Mouse (Mus musculus): Measurements from ENCODE around the gene Lpgat1.

Gene Lpgat1

DNA sequence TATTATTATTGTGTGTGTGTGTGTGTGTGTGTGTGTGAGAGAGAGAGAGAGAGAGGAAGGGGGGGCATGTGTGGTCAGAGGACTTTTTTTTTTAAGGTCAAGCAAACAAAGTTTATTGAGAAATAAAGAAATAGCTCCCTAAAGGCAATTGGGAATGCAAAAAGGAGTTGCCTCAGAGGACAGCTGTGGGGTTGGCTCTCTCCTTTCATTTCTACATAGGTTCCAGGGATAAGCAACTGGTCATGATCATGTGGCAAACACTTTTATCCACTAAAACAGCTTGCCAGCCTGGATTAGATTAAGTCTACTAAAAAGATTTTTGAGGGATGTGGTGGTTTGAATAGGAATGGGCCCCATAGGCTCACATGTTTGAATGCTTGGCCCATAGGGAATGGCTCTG lies 18.8 kb downstream of the Lpgat1 start:
- no peak for DNase-seq

DNA sequence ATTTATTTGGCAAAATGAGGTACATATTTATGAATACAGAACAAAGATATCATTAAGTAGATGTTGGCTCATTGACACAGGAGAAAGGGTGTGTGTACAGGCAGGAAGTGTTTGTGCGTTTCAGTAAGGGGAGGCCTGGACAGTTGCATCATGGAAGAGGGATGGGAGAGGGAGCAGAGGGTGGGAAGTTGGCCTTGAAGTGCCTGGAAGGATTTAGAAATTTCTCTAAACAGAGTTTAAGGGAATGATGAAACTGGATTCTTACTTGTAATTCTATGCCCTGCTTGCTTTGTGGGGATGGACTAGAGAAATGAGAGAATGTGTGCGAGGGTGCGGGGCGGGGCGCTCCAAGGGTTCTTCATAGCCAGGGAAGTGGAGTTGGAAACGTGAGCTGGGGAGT lies 20.2 kb downstream of the Lpgat1 start:
- no peak for DNase-seq

DNA sequence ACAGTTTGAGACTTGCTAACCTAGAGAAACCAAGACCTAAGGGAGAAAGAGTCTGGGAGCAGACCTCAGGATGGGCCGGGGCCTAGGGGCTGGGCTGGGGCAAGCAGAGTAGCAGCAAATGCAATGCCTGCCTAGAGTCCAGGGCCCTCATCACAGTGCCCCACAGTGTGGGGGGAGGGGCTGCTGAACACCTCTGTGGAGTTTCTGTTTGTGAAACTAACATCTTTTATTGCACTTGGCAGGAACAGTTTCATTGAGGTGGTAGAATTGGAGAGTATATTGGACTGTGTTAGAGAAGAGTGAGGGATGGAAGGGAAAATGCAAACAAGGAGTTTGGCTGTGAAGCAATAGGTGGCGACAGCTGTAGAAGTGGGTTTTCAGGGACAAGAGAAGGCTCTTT lies 21.1 kb downstream of the Lpgat1 start:
- DNase-seq, result no peak

DNA sequence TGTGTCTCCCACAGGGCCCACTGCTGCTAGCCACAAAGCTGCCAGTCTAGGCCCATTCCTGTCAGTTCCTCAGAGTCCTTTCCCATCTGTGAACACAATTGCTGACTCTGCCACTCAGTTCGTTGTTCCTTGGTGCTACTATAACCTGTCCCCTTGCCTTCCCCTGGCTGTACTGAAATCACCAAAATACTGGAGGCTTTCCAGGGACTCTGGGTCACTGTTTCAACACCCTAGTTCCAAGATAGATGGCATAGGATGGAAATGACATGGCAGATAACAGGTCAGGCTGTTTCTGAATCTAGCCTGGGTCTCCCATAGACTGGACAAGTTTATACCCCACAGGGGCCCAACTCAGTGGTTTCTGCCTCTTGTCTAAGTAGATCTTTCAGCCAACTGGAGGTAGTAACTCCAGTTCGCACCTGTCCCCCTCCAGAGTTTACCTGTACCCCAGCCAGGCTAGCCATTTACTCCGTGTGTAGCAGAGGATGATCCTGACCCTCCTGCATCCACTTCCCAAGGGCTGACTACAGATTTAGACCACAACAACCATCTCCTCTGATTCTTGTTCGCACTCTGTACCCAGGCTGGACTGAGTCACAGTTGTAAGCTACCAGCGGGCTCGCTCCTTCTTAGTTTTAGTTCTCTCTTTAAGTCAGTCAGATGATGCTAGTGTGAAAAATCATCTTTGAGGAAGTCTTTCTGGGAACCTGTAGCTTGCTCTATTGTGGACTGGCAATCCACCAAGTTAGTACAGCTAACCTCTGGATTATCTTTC lies 23.1 kb downstream of the Lpgat1 start:
- no peak for DNase-seq

DNA sequence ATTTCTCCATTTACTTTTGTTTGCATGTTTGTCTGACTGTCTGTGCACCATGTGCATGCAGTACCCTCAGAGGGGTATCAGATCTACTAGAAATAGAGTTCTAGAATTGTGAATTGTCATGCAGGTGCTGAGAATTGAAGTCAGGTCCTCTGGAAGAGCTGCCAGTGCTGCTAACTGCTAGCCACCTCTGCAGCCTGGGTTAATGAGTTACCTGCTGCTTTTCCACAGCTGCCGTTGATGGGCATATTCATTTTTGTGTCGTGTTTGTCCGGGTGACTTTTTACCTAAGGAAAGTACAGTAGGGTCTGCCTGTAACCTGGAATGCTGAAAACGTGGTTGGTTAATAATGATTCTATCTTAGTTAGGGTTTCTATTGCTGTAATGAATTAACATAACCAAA lies 24.0 kb downstream of the Lpgat1 start:
- DNase-seq, result no peak

DNA sequence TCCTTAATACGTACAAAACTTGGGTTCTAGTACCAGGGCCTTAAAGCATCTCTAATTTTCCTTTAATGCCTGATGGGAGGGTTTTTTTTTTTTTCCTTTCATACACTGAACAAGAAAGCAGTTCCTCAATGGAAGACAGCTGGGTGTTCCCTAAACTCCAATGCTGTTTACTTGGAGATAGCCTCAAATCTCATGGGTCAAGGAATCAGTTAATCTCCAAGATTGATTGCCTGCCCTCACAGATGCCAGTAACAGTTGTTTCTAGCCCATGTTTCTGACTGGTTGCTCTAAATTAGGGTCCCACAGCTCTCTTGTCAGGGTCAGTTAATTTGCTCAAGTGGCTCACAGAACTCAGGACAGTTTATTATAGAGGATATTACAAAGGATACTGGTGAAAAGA lies 30.8 kb downstream of the Lpgat1 start:
- DNase-seq, result no peak

DNA sequence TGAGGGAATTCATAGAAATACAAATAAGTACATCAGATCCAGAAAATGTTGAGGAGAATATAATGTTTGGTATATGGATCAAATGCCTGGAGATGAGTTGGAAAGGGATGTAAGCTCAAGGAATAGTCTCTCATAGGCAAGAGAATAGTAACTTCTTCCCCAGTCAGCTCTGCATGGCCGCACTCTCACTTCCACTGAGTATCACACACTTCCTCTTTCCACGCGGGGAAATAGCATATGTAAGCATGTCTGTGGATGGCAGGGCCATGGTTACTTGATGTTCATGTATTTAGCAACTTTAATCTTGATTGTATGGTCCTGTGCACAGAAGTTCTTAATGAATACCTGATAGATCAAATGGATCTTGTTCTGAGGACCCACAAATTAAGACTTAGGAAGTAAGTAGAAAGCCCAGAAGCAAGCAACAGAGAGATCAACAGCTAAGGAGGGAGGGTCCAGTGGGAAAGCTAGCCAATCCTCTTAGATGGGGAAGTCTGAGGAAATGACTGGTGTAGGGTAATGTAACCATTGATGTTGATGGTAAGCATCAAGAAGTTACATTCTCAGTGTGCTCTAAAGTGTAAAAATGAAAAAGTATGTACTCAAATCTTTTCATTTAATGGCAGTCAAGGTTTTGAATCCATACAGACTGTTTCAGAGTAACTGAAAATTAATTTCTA lies 39.0 kb downstream of the Lpgat1 start:
- DNase-seq, result no peak

DNA sequence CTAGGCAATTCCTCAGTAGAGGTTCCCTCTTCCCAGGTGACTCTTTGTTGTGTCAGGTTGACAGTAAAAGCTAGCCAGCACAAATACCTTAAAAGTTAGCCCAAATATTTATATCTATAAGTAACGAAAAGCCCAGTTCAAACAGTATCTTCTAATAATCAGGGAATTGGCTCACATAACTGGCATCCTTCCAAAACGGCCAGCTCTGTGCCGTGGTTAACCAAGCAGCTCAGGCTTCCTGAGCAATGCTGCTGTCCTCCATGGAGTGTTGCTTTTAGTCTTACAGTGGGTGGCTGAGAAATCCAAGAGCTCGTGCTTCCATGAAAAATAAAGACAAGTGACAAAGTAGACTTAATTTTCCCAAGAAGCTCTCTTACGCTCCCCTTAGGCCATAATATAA lies 56.5 kb downstream of the Lpgat1 start:
- DNase-seq, result peak; percentile 32 to 36

DNA sequence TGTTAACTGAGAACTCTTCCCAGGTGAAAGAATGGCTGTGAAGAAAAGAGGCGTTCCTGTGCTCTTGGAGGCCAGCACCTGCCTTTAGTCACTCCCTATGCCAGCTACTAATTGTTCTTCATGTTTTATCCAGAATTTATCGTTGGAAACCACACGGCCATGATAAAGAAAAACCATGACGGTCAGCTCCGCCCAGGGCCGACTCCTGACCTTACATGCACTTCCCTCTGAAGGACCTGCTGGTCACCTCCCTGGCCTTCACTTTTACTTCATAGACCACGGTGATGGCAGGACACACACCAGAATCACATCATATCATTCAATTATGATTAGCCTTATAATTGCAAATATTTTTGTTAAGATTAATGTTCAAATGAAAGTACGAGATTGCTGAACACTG lies 57.5 kb downstream of the Lpgat1 start:
- no peak for DNase-seq

DNA sequence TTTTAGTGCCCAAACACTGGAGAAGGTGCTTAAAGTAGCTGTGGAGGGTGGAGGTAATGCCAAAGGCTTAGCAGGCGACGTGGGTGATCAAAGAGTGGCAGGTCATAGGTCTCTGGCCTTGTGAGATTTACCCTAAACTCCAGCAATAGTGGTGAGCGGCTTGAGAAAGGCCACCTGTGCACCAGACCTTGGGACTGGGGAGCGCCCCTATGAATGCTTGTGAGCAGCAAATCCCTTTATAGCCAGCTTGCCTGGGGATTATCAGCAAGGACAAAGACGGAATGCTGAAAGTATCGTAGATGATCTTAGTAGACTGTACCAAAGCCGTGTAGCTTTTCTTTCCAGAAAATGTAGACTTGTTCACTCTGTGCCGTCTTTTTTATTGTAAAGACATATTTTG lies 59.9 kb downstream of the Lpgat1 start:
- no peak for DNase-seq

DNA sequence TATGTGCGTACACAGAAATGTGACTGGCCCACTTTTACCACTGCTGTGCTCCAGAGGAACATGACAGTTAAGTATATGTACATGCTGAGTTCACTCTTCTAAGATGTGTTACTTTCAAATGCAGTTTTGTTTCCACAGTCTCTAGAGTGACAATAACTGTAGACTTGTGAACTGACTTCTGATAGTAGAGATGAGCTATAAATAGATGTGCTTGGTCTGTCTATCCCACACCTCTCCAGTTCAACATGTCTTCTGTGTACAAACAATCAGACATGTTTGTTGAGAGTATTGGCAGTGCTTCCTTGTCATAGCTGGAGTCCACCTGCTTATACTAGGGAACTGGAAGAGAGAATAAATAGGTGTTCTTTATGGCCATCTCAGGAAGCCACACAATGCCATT lies 62.8 kb downstream of the Lpgat1 start:
- DNase-seq, result no peak

DNA sequence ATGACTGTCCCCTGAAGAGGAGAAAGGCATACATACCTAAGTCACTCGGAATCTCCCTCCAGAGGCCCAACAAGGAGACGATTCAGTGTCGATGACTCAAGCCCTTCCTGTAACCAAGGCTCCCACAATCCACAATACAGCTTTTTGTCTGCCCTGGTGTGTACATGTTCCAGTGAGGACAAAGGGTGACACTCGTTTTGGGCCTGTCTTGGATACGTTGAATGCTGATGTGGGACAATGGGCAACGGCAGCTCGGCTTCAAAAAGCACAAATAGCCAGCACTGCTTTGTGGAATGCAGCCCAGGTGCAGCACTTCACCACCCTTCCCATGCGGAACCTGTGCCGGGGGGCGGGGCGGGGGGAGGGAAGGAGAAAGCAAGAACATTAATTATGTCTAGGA lies 67.5 kb downstream of the Lpgat1 start:
- no peak for DNase-seq

DNA sequence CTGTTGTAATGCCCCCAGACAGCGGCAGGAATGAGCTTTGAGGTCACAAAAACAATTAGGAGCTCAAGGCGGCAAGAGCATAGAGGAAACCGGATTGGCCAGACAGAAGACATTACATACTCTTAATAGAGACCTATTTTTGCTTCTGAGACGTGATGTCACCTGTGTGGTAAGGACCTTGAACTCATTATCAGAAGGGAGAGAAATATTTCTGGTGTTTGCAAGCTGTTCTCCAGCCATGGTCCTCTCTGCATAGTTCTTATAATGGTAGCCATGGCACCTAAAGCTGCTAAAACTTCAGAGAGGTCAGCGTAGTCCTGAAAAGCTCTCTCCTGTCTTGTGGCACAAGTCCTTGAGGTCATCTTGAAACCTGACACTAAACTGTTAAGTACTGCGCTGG lies 68.6 kb downstream of the Lpgat1 start:
- DNase-seq, result no peak

DNA sequence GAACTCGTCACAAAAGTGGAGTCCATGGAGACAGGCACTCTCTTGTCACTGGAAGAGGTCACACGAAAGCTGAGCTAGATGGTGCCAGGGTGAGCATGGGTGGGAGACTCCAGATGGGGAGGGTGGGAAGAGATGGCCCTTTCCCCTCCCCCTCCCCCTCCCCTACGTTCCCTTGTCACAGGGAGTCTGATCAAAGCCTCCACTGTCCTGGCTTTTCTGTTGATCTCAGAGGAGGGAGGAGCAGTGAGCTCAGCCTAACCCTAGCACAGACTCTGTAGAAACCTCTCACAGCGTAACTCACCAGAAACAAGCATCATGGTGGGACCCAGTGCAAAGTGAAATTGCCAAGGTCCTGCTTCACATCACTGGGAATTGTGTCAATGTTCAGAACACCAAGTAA lies 69.7 kb downstream of the Lpgat1 start:
- DNase-seq, result no peak

DNA sequence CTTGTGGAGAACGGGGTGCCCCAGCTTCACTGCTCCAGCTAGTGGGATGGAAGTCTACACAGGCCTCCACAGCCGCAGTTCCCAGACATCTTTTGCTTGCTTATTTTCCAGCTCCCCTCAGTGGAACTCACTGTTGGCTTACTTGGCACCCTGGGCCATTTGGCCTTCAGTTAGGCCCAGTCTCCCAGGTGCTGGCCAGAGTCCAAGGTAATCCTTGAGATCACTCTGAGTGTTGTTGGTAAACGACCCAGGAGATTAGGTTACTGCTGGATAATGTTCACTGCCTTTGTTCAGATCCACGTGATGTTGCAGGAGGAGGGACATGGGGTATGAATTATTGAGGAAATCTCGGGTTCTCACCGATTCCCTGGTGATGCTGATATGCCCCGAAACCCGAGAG lies 75.4 kb downstream of the Lpgat1 start:
- no peak for DNase-seq

DNA sequence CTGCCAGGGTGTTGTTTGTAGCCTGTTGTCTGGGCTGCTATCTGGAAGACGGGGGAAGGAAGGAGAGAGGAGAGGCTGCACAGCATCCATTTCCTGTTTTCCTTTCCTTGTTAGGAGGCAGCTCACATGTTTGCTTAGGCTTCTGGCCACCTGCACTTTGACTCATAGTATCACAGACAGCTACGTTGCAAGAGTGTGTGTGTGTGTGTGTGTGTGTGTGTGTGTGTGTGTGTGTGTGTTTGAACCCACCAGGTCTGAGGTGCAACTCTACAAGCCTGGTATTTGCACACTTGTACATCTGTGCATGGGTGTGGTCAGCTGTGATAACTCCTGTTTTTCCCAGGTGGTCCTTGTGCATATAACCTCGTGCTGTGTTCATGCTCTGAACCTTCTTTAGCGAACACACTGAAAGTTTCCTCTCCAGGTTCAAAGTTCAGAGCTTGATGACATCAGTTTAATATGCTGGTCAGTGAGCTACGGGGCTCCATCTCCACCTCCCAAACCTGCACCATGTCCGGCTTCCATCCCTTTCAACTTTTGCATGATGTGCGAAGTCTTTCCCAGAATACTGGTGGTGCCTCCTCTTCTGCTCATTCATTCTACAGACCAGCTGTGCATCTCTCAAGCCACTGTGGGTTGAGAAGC lies 76.4 kb downstream of the Lpgat1 start:
- no peak for DNase-seq

DNA sequence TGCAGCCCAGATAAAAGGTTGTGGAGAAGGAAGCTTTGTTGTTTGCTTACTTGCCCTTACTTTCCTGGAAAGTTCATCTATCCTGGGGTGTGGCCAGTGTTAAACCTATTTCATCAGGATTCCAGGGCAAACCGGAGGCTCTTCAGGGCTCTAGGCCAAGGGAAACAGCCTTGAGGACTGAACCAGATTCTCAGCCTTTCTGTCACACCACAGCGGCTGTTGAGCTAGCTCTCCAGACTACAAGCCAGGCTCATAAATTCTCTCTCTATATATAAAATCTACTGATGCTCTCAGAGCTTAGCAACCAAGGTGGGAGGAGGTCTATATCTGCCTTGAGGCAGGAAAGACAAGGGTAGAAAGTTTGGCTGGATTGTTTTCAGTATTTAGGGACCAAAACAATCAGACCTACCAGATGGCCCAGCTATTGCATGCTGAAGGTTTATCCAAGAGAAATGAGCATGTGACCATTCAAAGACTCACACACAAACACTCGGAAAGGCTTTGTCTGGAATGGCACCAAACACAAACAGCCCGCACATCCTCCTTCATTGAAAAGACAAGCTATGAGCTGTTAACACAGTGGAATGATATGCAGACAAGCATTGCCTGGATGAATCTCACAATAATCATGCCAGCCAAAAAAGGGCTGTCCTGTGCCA lies 78.7 kb downstream of the Lpgat1 start:
- DNase-seq, result no peak

DNA sequence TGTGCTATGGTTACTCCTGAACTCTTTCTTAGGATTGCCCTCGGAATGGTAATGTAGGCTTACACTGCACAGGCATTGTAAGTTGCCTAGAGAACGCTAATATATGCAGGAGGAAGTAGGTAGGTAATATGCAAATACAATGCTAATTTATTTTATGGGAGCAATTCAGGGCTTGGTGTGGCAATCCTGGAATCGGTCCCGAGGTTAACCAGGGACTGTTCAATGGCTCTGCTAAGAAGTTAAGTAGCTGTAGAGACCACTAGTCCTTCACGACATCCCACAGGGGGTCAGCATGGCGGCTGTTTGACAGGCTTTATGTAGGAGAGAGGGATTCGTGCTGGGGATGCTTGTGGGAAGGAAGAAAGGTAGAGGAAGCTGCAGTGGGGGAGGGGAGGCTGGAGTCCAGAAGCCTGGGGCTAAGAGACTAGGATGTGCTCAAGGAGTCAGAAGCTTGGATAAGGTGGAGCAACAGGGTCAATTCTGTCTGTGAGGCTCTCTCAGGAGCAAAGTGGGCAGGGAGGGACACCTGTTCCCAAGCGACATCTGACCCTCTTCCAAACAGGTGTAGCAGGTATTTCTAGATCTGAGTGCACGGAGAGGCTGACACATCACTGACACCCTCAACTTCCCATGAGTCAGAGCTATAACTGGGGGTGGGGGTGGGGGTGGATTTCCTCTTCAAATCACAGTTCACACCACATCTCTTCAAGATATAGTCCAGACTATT lies 84.6 kb downstream of the Lpgat1 start:
- DNase-seq, result no peak

DNA sequence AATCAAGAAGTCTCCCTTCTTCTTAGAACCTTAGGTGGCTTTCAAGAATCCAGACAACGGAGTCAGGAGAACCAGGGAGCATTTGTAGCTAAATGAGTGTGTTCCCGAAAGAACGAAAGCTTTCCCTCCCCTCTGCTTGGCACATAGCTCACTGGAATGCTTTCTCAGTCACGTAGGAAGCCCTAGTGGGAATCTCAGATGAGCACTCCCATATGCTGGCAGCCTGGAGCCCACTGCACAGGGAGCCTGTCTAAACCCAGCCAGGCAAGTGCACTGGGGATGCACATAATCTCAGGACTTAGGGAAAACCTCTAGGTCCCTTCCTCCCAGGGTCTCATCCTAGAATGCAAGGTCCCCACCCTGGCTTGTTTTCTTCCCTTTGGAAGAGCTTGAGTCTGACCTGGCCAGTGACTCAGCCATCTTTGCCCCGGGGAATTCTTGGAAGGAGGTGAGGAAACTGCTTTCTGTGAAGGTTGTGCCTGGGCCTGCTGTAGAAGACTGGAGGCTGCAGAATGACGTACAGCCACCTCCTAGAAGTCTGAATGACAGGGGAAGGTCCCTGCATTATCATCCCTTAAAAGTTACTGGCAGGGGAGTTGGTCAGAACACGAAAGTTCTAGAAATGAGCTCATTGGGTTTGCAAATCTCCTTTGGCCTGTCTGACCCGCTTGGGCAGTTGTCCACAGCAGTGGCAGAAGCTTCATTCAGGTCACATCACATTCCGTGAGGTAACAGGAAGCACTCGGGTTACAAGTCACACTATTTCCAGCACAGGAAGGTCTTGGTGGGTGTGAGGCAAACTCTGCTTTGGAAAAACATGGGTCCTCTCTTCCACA lies 85.4 kb downstream of the Lpgat1 start:
- no peak for DNase-seq

DNA sequence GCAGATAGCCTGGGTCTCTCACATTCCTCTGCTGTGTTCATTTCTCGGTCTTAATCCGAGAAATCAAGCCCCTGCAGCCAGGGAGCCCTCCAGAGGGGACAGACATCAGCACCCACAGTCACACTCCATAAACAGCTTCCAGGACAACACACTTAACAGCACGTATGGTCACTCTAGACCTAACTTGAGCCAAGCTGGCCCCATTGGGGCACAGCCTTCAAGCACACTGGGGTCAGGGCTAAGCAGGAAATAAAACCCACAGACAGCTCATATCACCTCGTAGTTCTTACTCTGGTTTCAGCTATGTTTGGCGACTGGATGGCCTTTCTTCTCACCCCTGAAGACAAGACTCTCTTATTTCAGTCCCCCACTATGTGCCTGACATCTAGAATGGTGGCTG lies 87.1 kb downstream of the Lpgat1 start:
- DNase-seq, result no peak

DNA sequence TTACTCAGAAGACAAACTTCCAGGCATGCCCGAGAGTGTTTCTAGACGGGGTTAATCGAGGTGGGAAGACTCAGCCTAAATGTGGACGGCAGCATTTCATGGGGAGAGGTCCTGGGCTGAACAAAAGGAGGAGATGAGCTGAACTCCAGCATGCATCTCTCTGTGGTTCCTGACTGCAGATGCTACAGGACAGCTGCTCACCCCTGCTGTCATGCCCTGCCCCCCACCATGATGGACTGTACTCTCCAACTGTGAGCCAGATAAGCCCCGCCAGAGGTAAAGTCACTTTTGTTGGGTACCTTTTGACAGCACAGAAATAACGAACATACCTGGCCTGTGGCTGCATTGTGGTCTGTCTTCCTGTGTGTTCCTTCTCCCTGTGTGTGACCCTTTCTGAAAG lies 88.2 kb downstream of the Lpgat1 start:
- no peak for DNase-seq

DNA sequence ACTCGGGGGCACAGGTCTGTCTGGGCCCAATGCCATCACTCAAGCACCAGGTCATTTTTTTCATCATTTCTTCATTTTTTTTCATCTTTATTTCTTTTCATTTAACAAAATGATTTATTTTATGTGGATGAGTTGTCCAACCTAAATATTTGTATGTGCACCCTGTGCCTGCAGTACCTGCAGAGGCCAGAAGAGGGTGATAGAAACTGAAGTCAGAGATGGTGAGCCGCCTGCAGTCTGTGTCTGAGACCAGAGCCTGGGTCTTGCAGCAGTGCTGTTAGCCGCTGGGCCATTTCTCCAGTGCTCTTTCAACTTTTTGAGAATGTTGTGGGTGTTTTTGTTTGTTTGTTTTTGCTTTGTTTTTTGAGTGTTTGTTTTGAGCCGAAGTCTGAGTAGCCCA lies 89.1 kb downstream of the Lpgat1 start:
- DNase-seq, result no peak
